Mouse (Mus musculus): ENCODE measurements around the gene Esr1.
A peak's percentile ranks its signal among the peaks of the same experiment; 100 is the strongest.
"Not testable (repeated sequence)": the region's sequence is repeated elsewhere in the genome, so short reads cannot be mapped to it uniquely, and the experiment has no call there.

Esr1 gene

GRCm38 (mm10) chr10:4611386-4612155, at the start of gene Esr1:
Gene Esr1 (plus strand): TSS chr10:4611593.
- DNase-seq (ENCODE audit: low spot score in 2 of 2) = no peak

GRCm38 (mm10) chr10:4565148-4565547, 46.2 kb upstream of the Esr1 start:
- no peak for DNase-seq (ENCODE audit: low spot score in 2 of 2)

- DNase-seq (ENCODE audit: low spot score in 2 of 2) = no peak
Observed at GRCm38 (mm10) chr10:4570778-4571177, 40.6 kb upstream of the Esr1 start.

GRCm38 (mm10) chr10:4571304-4571703, 40.1 kb upstream of the Esr1 start:
- no peak for DNase-seq (ENCODE audit: low spot score in 2 of 2)

GRCm38 (mm10) chr10:4581905-4582304, 29.5 kb upstream of the Esr1 start:
- no peak for DNase-seq (ENCODE audit: low spot score in 2 of 2)

- DNase-seq (ENCODE audit: low spot score in 2 of 2) = no peak
Observed at GRCm38 (mm10) chr10:4586691-4587090, 24.7 kb upstream of the Esr1 start.

- no peak for DNase-seq (ENCODE audit: low spot score in 2 of 2)
Observed at GRCm38 (mm10) chr10:4589576-4589975, 21.8 kb upstream of the Esr1 start.

GRCm38 (mm10) chr10:4590956-4591355, 20.4 kb upstream of the Esr1 start:
- DNase-seq (ENCODE audit: low spot score in 2 of 2) = no peak

- peak in 1 of 2 experiments; percentile 18 for DNase-seq (ENCODE audit: low spot score in 2 of 2)
Observed at GRCm38 (mm10) chr10:4593828-4594227, 17.6 kb upstream of the Esr1 start.

GRCm38 (mm10) chr10:4597211-4597610, 14.2 kb upstream of the Esr1 start:
- DNase-seq (ENCODE audit: low spot score in 2 of 2) = no peak

GRCm38 (mm10) chr10:4598244-4598842, 13.1 kb upstream of the Esr1 start:
- peak; percentile 17 to 59 for DNase-seq (ENCODE audit: low spot score in 2 of 2)

- DNase-seq (ENCODE audit: low spot score in 2 of 2) = no peak
Observed at GRCm38 (mm10) chr10:4598916-4599315, 12.5 kb upstream of the Esr1 start.

GRCm38 (mm10) chr10:4599591-4599990, 11.8 kb upstream of the Esr1 start:
- no peak for DNase-seq (ENCODE audit: low spot score in 2 of 2)

GRCm38 (mm10) chr10:4600796-4601474, 10.5 kb upstream of the Esr1 start:
- DNase-seq (ENCODE audit: low spot score in 2 of 2) = no peak

GRCm38 (mm10) chr10:4601612-4602011, 9.8 kb upstream of the Esr1 start:
- DNase-seq (ENCODE audit: low spot score in 2 of 2) = not testable (repeated sequence)

- DNase-seq (ENCODE audit: low spot score in 2 of 2) = no peak
Observed at GRCm38 (mm10) chr10:4602466-4602865, 8.9 kb upstream of the Esr1 start.

- DNase-seq (ENCODE audit: low spot score in 2 of 2) = no peak
Observed at GRCm38 (mm10) chr10:4604527-4605209, 6.7 kb upstream of the Esr1 start.

- no peak for DNase-seq (ENCODE audit: low spot score in 2 of 2)
Observed at GRCm38 (mm10) chr10:4610234-4610633, 1.2 kb upstream of the Esr1 start.

- peak in 1 of 2 experiments; percentile 37 for DNase-seq (ENCODE audit: low spot score in 2 of 2)
Observed at GRCm38 (mm10) chr10:4612313-4613036, 1.1 kb downstream of the Esr1 start.

- no peak for DNase-seq (ENCODE audit: low spot score in 2 of 2)
Observed at GRCm38 (mm10) chr10:4618026-4618425, 6.6 kb downstream of the Esr1 start.

GRCm38 (mm10) chr10:4618686-4619085, 7.3 kb downstream of the Esr1 start:
- DNase-seq (ENCODE audit: low spot score in 2 of 2) = no peak

GRCm38 (mm10) chr10:4619426-4619825, 8.0 kb downstream of the Esr1 start:
- DNase-seq (ENCODE audit: low spot score in 2 of 2) = not testable (repeated sequence)
